Mouse (Mus musculus) mouse trophoblast stem cell (cell line): ENCODE measurements around the gene Atoh7.

ENCODE experiments used
- in situ Hi-C, 2 experiments: fragments of 300-500 bp; cut with MseI, MboI; formaldehyde crosslinking; loops; 2 replicates in 1 of 2; 3 replicates in 1 of 2; pipeline ENCODE4 v1.15.1; 2025

Gene Atoh7

DNA sequence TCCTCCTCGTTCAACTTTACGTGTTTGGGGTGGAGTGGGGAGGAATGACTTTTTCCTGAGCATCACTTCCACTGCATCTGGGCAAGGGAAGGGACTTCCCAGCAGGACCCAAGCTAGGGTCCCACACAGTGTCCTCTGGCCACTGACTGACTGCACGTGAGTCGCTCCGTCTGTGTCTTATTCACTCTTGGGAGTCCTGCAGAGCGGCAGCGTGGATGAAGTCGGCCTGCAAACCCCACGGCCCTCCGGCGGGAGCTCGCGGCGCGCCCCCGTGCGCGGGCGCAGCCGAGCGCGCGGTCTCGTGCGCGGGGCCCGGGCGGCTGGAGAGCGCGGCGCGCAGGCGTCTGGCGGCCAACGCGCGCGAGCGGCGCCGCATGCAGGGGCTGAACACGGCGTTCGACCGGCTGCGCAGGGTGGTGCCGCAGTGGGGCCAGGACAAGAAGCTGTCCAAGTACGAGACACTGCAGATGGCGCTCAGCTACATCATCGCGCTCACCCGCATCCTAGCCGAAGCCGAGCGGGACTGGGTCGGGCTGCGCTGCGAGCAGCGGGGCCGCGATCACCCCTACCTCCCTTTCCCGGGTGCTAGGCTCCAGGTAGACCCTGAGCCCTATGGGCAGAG, 601 bp downstream of the Atoh7 start:
- in situ Hi-C loops: no loop called here

GRCm38 (mm10) chr10:63100657-63101056, 1.2 kb downstream of the Atoh7 start:
- in situ Hi-C loops: no loop called here

GRCm38 (mm10) chr10:63113027-63113604, 13.7 kb downstream of the Atoh7 start:
- in situ Hi-C loops: no loop called here

DNA sequence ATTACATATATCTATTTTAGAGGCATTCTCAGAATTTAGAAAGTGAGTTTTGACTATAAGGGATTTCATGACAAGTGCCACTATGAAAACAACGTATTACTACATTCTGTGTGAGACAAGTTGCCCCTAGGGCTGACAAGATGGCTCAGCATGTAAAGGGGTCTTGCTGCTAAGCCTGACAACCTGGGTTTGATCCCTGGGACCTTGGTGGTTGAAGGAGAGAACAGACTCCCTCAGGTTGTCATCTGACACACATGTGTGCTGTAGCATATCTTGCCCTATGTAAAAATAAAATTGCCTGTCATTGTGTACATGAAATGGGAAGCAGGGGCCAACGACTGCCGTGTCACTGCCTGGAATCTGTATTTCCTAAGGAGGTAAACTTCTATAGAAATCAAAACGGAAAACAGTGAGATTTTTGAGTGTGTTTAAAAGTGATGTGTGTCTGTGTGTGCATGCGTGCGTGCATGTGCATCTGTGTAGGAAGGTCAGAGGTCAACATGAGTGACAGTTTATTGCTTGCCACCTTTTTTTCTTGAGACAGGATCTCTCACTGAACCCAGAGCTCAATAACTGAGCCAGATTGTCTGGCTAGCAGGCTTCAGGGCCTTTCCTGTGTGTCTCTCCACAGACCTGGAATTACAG, 14.4 kb downstream of the Atoh7 start:
- in situ Hi-C loops: no loop called here

- in situ Hi-C loops: no loop called here
Measured at GRCm38 (mm10) chr10:63115881-63116280, 16.4 kb downstream of the Atoh7 start.

- in situ Hi-C loops: no loop called here
Measured at GRCm38 (mm10) chr10:63116376-63116775, 16.9 kb downstream of the Atoh7 start.

- in situ Hi-C loops: no loop called here
Measured at GRCm38 (mm10) chr10:63117583-63117982, 18.1 kb downstream of the Atoh7 start.

- in situ Hi-C loops: no loop called here
Measured at GRCm38 (mm10) chr10:63119916-63120315, 20.5 kb downstream of the Atoh7 start.

DNA sequence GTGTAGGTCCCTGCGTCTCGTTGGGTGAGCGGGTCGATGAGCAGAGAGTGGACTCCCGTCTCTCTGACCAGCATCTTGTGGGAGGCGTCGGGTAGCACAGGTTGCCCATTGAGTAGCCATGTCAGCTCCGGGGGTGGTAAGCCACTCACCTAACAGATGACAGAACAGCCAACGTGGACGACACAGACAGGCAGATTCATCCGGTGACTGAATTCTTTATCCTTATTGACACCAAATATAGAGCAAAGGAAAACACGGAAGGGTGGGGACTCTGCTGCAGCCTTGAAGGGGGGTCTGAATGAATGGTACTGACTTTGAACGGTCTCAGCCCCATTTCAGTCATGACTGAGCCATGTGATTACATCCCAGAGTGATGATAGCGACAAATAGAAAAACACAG, 22.5 kb downstream of the Atoh7 start:
- in situ Hi-C loops: no loop called here

DNA sequence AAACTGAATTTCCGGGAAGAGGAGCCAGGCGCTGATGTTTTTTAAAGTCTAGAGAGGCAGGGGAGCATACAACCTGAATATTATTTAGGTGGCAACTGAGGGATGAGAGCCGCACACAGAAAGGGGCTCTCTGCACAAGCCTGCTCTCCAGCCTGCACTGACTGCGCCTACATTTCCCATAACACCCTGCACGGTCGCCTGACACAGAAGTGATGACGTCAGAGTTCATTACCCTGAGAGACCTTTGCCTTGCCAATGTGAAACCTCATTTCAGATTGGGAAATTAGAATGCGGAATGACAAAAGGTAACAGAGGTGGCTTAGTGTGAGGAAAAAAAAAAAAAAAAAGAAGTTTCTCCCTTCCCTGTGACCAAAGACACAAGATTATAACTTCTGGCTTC, 23.1 kb downstream of the Atoh7 start:
- in situ Hi-C loops: no loop called here

DNA sequence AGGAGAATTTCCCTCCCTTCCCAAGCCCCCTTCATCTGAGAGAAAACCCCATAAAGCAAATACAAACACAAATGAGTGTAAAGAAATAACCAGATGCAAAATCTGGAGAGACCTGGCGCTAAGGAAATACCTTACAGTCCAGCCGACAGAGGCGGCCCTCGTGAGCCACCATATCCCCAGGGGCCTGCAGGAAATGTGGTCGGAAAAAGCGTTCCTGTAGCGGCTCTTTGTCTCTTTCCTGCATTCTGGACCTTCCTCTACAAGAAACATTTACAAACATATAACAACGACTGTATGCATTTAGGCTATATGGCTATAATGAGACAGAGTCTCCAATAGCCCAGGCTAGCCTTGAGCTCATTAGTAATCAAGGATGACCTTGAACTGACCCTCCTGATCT, 23.7 kb downstream of the Atoh7 start:
- in situ Hi-C loops: no loop called here

- in situ Hi-C loops: no loop called here
Measured at GRCm38 (mm10) chr10:63124016-63124415, 24.6 kb downstream of the Atoh7 start.

- in situ Hi-C loops: no loop called here
Measured at GRCm38 (mm10) chr10:63125343-63125742, 25.9 kb downstream of the Atoh7 start.

DNA sequence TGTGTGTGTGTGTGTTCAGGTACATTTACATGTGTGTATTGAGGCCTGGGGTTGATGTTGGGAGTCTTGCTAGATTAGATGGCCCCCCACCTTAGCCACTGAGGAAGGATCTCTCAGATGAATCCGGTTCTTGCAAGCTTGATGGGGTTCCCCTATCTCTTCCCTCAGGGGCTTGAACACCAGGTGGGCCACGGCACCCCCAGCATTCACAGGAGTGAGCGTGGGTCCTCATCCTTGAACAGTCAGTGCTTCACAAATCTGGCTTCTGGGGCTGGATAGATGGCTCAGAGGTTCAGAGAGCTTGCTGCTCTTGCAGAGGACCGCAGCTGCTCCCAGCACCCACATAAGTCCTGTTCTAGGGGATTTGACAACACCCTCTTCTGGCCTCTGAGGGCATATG, 26.7 kb downstream of the Atoh7 start:
- in situ Hi-C loops: no loop called here

DNA sequence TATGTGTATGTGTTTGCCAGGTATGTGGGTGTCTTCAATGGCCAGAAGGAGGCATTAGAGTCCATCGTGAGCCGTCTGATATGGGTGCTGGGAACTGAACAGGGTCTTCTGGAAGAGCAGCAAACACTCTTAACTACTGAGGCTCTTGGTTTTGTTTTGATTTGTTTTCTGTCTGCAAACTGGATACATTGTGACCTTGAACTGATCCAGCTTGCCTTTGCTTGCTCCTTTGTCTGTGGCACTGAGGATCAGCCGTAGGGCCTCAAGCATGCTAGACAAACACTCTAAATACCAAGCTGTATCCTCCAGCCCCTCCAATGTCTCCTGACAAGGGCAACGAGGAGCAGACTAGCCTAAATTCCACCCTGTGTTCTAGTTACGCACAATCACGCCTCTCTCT, 27.7 kb downstream of the Atoh7 start:
- in situ Hi-C loops: no loop called here

GRCm38 (mm10) chr10:63128256-63128655, 28.8 kb downstream of the Atoh7 start:
- in situ Hi-C loops: no loop called here

- in situ Hi-C loops: no loop called here
Measured at GRCm38 (mm10) chr10:63130500-63130899, 31.0 kb downstream of the Atoh7 start.

- in situ Hi-C loops: no loop called here
Measured at GRCm38 (mm10) chr10:63132356-63132755, 32.9 kb downstream of the Atoh7 start.

- in situ Hi-C loops: no loop called here
Measured at GRCm38 (mm10) chr10:63133326-63133725, 33.9 kb downstream of the Atoh7 start.

DNA sequence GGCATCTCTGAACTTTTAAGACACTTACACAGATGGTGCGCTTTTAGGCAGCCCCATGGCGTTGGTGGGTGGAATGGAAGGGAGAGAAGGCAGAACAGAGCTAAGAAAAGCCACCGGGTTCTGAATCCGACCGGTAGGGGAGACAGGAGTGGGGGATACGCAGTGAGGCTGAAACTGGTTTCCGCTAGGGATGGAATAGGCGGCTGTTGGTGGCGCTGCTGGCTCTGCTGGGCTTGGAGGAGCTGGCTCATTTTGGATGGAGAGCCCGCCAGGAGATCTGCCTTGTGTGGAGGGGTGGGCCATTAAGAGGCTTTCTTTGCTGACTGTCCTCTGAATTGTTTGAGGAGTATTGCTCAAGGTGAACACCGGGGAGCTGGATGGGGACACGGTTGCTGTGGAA, 36.2 kb downstream of the Atoh7 start:
- in situ Hi-C loops: no loop called here

DNA sequence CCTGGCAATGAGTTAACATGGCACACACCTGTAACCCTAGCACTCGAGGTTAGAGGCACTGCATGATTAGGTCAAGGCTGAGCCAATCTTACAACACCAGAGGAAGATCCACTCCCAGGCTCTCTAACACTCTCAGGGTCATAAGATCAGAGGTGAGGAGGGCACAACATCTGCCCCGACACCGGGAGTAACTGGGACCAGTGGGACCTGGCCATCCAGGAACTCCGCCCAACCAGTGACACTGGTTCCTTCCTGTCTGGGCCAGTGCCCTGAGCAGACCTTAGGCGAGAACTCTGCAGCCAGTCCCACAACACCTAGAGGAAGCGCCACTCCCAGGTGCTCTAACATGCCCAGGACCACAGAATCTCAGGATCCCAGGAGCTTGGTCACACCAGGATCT, 37.0 kb downstream of the Atoh7 start:
- in situ Hi-C loops: no loop called here

- in situ Hi-C loops: no loop called here
Measured at GRCm38 (mm10) chr10:63142660-63143059, 43.2 kb downstream of the Atoh7 start.
